Mouse (Mus musculus): ENCODE data around the gene Gm42742. TPM values are rescaled to one million over a fixed set of nuclear protein-coding genes. Genes with fewer than 3 reads are reported as not detected.

Gm42742 gene
- polyA plus RNA-seq, 1 experiment from 2014 or later: 23.7 TPM

Small RNA genes within 50 kb of the gene (microRNA-seq; reads per million reads assigned to microRNA genes)
- gene Gm44343: not detected

Other genes with a start within 250 kb of the Gm42742 start
- 90.3 and 96.2 TPM in 2 replicates for gene Ypel3, start 244.1 kb downstream of the Gm42742 start, polyA plus RNA-seq (2015; fragmentation: Nextera tagmentation; extraction: Ambion mirVana)
- gene Tbx6, start 239.6 kb downstream of the Gm42742 start, polyA plus RNA-seq (2015; fragmentation: Nextera tagmentation; extraction: Ambion mirVana): 0.26 and 0.51 TPM in 2 replicates
- gene Ppp4c, start 228.6 kb downstream of the Gm42742 start, polyA plus RNA-seq (2015; fragmentation: Nextera tagmentation; extraction: Ambion mirVana): 260 and 262 TPM in 2 replicates
- 0.10 and 0.19 TPM in 2 replicates for gene Fam57b, start 223.4 kb downstream of the Gm42742 start, polyA plus RNA-seq (2015; fragmentation: Nextera tagmentation; extraction: Ambion mirVana)
- not detected in 2 replicates for gene 4930451I11Rik, start 189.5 kb downstream of the Gm42742 start, polyA plus RNA-seq (2015; fragmentation: Nextera tagmentation; extraction: Ambion mirVana)
- gene Doc2a, start 173.7 kb downstream of the Gm42742 start, polyA plus RNA-seq (2015; fragmentation: Nextera tagmentation; extraction: Ambion mirVana): 0.81 and 1.1 TPM in 2 replicates
- gene Hirip3, start 159.1 kb downstream of the Gm42742 start, polyA plus RNA-seq (2015; fragmentation: Nextera tagmentation; extraction: Ambion mirVana): 31.6 and 34.4 TPM in 2 replicates
- gene Ino80e, start 158.7 kb downstream of the Gm42742 start, polyA plus RNA-seq (2015; fragmentation: Nextera tagmentation; extraction: Ambion mirVana): 76.6 and 78.3 TPM in 2 replicates
- gene Taok2, start 136.4 kb downstream of the Gm42742 start, polyA plus RNA-seq (2015; fragmentation: Nextera tagmentation; extraction: Ambion mirVana): 48.0 and 55.0 TPM in 2 replicates
- gene Tmem219, start 98.2 kb downstream of the Gm42742 start, polyA plus RNA-seq (2015; fragmentation: Nextera tagmentation; extraction: Ambion mirVana): 31.6 and 32.9 TPM in 2 replicates
- gene Kctd13, start 92.2 kb downstream of the Gm42742 start, polyA plus RNA-seq (2015; fragmentation: Nextera tagmentation; extraction: Ambion mirVana): 13.6 and 15.0 TPM in 2 replicates
- 0.09 TPM in 1 of 2 replicates, not detected in the other for gene Asphd1, start 71.5 kb downstream of the Gm42742 start, polyA plus RNA-seq (2015; fragmentation: Nextera tagmentation; extraction: Ambion mirVana)
- gene Sez6l2, start 70.5 kb downstream of the Gm42742 start, polyA plus RNA-seq (2015; fragmentation: Nextera tagmentation; extraction: Ambion mirVana): 0.16 and 0.89 TPM in 2 replicates
- 110 and 117 TPM in 2 replicates for gene Cdipt, start 45.2 kb downstream of the Gm42742 start, polyA plus RNA-seq (2015; fragmentation: Nextera tagmentation; extraction: Ambion mirVana)
- gene Cdiptos, start 45.0 kb downstream of the Gm42742 start, polyA plus RNA-seq (2015; fragmentation: Nextera tagmentation; extraction: Ambion mirVana): 1.3 and 2.1 TPM in 2 replicates
- gene Mvp, start 6.5 kb downstream of the Gm42742 start, polyA plus RNA-seq (2015; fragmentation: Nextera tagmentation; extraction: Ambion mirVana): 13.0 and 13.9 TPM in 2 replicates
- not detected in 2 replicates for gene Pagr1b, start 4.6 kb downstream of the Gm42742 start, polyA plus RNA-seq (2015; fragmentation: Nextera tagmentation; extraction: Ambion mirVana)
- 63.5 and 86.1 TPM in 2 replicates for gene Pagr1a, start 3.7 kb downstream of the Gm42742 start, polyA plus RNA-seq (2015; fragmentation: Nextera tagmentation; extraction: Ambion mirVana)
- 3.0 and 3.9 TPM in 2 replicates for gene Prrt2, start 114 bp upstream of the Gm42742 start, polyA plus RNA-seq (2015; fragmentation: Nextera tagmentation; extraction: Ambion mirVana)
- 73.0 and 73.3 TPM in 2 replicates for gene Maz, start 5.9 kb upstream of the Gm42742 start, polyA plus RNA-seq (2015; fragmentation: Nextera tagmentation; extraction: Ambion mirVana)
- gene Kif22, start 21.4 kb upstream of the Gm42742 start, polyA plus RNA-seq (2015; fragmentation: Nextera tagmentation; extraction: Ambion mirVana): 158 and 165 TPM in 2 replicates
- gene Zg16, start 66.2 kb upstream of the Gm42742 start, polyA plus RNA-seq (2015; fragmentation: Nextera tagmentation; extraction: Ambion mirVana): not detected in 2 replicates
- 7.7 and 10.1 TPM in 2 replicates for gene AI467606, start 70.3 kb upstream of the Gm42742 start, polyA plus RNA-seq (2015; fragmentation: Nextera tagmentation; extraction: Ambion mirVana)
- gene Qprt, start 101.1 kb upstream of the Gm42742 start, polyA plus RNA-seq (2015; fragmentation: Nextera tagmentation; extraction: Ambion mirVana): 0.64 and 1.0 TPM in 2 replicates
- 0.24 and 0.47 TPM in 2 replicates for gene Spn, start 116.7 kb upstream of the Gm42742 start, polyA plus RNA-seq (2015; fragmentation: Nextera tagmentation; extraction: Ambion mirVana)
- 61.7 and 63.6 TPM in 2 replicates for gene Cd2bp2, start 175.0 kb upstream of the Gm42742 start, polyA plus RNA-seq (2015; fragmentation: Nextera tagmentation; extraction: Ambion mirVana)
- gene Tbc1d10b, start 187.4 kb upstream of the Gm42742 start, polyA plus RNA-seq (2015; fragmentation: Nextera tagmentation; extraction: Ambion mirVana): 27.0 and 29.8 TPM in 2 replicates
- gene Mylpf, start 187.8 kb upstream of the Gm42742 start, polyA plus RNA-seq (2015; fragmentation: Nextera tagmentation; extraction: Ambion mirVana): 14.0 and 21.2 TPM in 2 replicates
- gene Zfp553, start 212.0 kb upstream of the Gm42742 start, polyA plus RNA-seq (2015; fragmentation: Nextera tagmentation; extraction: Ambion mirVana): 36.8 and 37.4 TPM in 2 replicates
- 21.7 and 28.9 TPM in 2 replicates for gene Sept1, start 212.0 kb upstream of the Gm42742 start, polyA plus RNA-seq (2015; fragmentation: Nextera tagmentation; extraction: Ambion mirVana)
- 61.9 and 63.0 TPM in 2 replicates for gene Zfp771, start 223.2 kb upstream of the Gm42742 start, polyA plus RNA-seq (2015; fragmentation: Nextera tagmentation; extraction: Ambion mirVana)
- 161 and 190 TPM in 2 replicates for gene Dctpp1, start 239.6 kb upstream of the Gm42742 start, polyA plus RNA-seq (2015; fragmentation: Nextera tagmentation; extraction: Ambion mirVana)